Mouse (Mus musculus): Measurements from ENCODE around the gene Cttnbp2nl. TPM values are rescaled to one million over a fixed set of nuclear protein-coding genes. Genes with fewer than 3 reads are reported as not detected.
A peak's percentile ranks its signal among the peaks of the same experiment; 100 is the strongest.

Gene Cttnbp2nl
- polyA plus RNA-seq, 1 experiment from 2014 or later: 42.3 TPM

- DNase-seq: no peak
- ATAC-seq (ENCODE audit: insufficient read depth): no peak
- H3K27me3 ChIP-seq (ENCODE audit: insufficient read depth, low read length): peaks cover 16% of the 10 kb centered on the region
- no peak overlapping the region for H3K27ac ChIP-seq (ENCODE audit: low read depth)
- no peak overlapping the region for H3K4me2 ChIP-seq
- H3K4me3 ChIP-seq (ENCODE audit: low read depth, low read length): no peak overlapping the region
- H3K36me3 ChIP-seq (ENCODE audit: insufficient read depth): no peaks in the 10 kb centered on the region
- no peak for TF ChIP-seq CTCF (IDR thresholded peaks at IDR 0.05; ENCODE audit: low read depth)
- H3K9me3 ChIP-seq (ENCODE audit: low read depth, low read length): no peaks in the 10 kb centered on the region
- WGBS: 75% methylated on average over 7 of the region's 7 CpGs
- no peak overlapping the region for H3K9ac ChIP-seq
- H3K4me1 ChIP-seq (ENCODE audit: insufficient read depth): peaks cover 23% of the 10 kb centered on the region; the same call in 1 of the 2 replicates
These were observed 86.9 kb downstream of the Cttnbp2nl start for GRCm38 (mm10) chr3:104965991-104966554.

- DNase-seq: no peak
These were observed 87.7 kb downstream of the Cttnbp2nl start for GRCm38 (mm10) chr3:104965070-104965855.

GRCm38 (mm10) chr3:104963331-104964276 is 89.3 kb downstream of the Cttnbp2nl start:
- peak overlapping the region; percentile 78 for H3K27ac ChIP-seq (ENCODE audit: low read depth)
- peaks cover 25% of the 10 kb centered on the region; the same call in 1 of the 2 replicates for H3K4me1 ChIP-seq (ENCODE audit: insufficient read depth)
- H3K9me3 ChIP-seq (ENCODE audit: low read depth, low read length): no peaks in the 10 kb centered on the region
- ATAC-seq (ENCODE audit: insufficient read depth): peak; percentile 10; the same call in 1 of the 2 replicates
- peak overlapping the region; percentile 21; the same call in 1 of the 2 replicates for H3K4me2 ChIP-seq
- no peaks in the 10 kb centered on the region for H3K36me3 ChIP-seq (ENCODE audit: insufficient read depth)
- no peak overlapping the region for H3K4me3 ChIP-seq (ENCODE audit: low read depth, low read length)
- 15% methylated on average over 13 of the region's 13 CpGs for WGBS
- no peak for DNase-seq
- no peak for TF ChIP-seq CTCF (IDR thresholded peaks at IDR 0.05; ENCODE audit: low read depth)
- no peak overlapping the region for H3K9ac ChIP-seq
- peaks cover 20% of the 10 kb centered on the region for H3K27me3 ChIP-seq (ENCODE audit: insufficient read depth, low read length)

More at GRCm38 (mm10) chr3:104965070-104965855, 87.7 kb downstream of the Cttnbp2nl start:
- Histone ChIP-seq H3K9me3 (ENCODE audit: low read depth, low read length) (no peaks in the 10 kb centered on the region), H3K27ac (ENCODE audit: low read depth) (no peak overlapping the region), H3K4me3 (ENCODE audit: low read depth, low read length) (no peak overlapping the region), H3K36me3 (ENCODE audit: insufficient read depth) (no peaks in the 10 kb centered on the region), H3K9ac (no peak overlapping the region), H3K27me3 (ENCODE audit: insufficient read depth, low read length) (peaks cover 20% of the 10 kb centered on the region), H3K4me2 (no peak overlapping the region), H3K4me1 (ENCODE audit: insufficient read depth) (peaks cover 26% of the 10 kb centered on the region; the same call in 1 of the 2 replicates)
- no peak for ATAC-seq (ENCODE audit: insufficient read depth)
- 55% methylated on average over 8 of the region's 8 CpGs for WGBS
- TF ChIP-seq CTCF (IDR thresholded peaks at IDR 0.05; ENCODE audit: low read depth): no peak

GRCm38 (mm10) chr3:104962866-104963265 is 90.1 kb downstream of the Cttnbp2nl start:
- Histone ChIP-seq H3K4me3 (ENCODE audit: low read depth, low read length) (no peak overlapping the region), H3K9ac (no peak overlapping the region), H3K4me2 (peak overlapping the region; percentile 78), H3K4me1 (ENCODE audit: insufficient read depth) (peaks cover 22% of the 10 kb centered on the region; the same call in 1 of the 2 replicates), H3K9me3 (ENCODE audit: low read depth, low read length) (no peaks in the 10 kb centered on the region), H3K27me3 (ENCODE audit: insufficient read depth, low read length) (peaks cover 20% of the 10 kb centered on the region), H3K27ac (ENCODE audit: low read depth) (peak overlapping the region; percentile 78), H3K36me3 (ENCODE audit: insufficient read depth) (no peaks in the 10 kb centered on the region)
- DNase-seq: peak; percentile 83
- under 1% methylated on average over 5 of the region's 5 CpGs for WGBS
- ATAC-seq (ENCODE audit: insufficient read depth): peak; percentile 61; the same call in 1 of the 2 replicates
- TF ChIP-seq CTCF (IDR thresholded peaks at IDR 0.05; ENCODE audit: low read depth): no peak

- peak; percentile 47 for ATAC-seq (ENCODE audit: insufficient read depth)
- H3K4me1 ChIP-seq (ENCODE audit: insufficient read depth): peaks cover 18% of the 10 kb centered on the region; the same call in 1 of the 2 replicates
- H3K9ac ChIP-seq: peak overlapping the region; percentile 55
These were observed 90.8 kb downstream of the Cttnbp2nl start for GRCm38 (mm10) chr3:104962141-104962611.

More at GRCm38 (mm10) chr3:104962141-104962611, 90.8 kb downstream of the Cttnbp2nl start:
- WGBS: 1% methylated on average over 31 of the region's 31 CpGs
- no peak for TF ChIP-seq CTCF (IDR thresholded peaks at IDR 0.05; ENCODE audit: low read depth)
- Histone ChIP-seq H3K9me3 (ENCODE audit: low read depth, low read length) (no peaks in the 10 kb centered on the region), H3K27ac (ENCODE audit: low read depth) (peak overlapping the region; percentile 78), H3K36me3 (ENCODE audit: insufficient read depth) (no peaks in the 10 kb centered on the region), H3K4me3 (ENCODE audit: low read depth, low read length) (peak overlapping the region; percentile 52), H3K27me3 (ENCODE audit: insufficient read depth, low read length) (peaks cover 20% of the 10 kb centered on the region), H3K4me2 (peak overlapping the region; percentile 78)
- DNase-seq: peak; percentile 80

All from lung, embryonic 14.5 days (tissue).